Mouse (Mus musculus): ENCODE data around the gene Gm26938. TPM values are rescaled to one million over a fixed set of nuclear protein-coding genes. Genes with fewer than 3 reads are reported as not detected.

Gm26938 gene
- total RNA-seq (2021): not detected

GRCm38 (mm10) chr5:139826357-139827055, at the start of gene Gm26938, which contains the start of gene Psmg3:
Gene Gm26938 (minus strand): TSS chr5:139826407.
Gene Psmg3 (minus strand): TSS chr5:139826885.
- DNase-seq (ENCODE audit: extremely low spot score in 1 of 2, low spot score in 1 of 2): peak; percentile 92 to 93

DNA sequence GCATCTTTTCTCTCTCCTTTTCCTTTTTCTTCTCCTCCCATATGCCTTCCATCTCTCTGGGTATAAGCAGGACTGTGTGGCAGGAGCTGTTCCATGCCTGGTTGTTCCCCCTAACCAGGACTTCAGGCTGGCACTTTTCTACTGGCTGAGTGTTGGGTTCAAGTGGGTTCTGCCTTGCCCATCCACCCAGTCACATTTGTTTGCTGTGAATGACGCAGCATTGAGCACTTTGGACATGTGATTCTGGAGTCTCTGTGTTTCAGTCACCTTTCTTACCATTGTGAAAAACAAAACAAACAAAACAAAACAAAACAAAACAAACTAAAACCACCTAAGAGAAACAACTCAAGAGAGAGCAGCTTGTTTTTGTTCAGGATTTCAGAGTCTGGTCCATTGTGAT, 45.3 kb upstream of the Gm26938 start:
- no peak for DNase-seq (ENCODE audit: extremely low spot score in 1 of 2, low spot score in 1 of 2)

DNA sequence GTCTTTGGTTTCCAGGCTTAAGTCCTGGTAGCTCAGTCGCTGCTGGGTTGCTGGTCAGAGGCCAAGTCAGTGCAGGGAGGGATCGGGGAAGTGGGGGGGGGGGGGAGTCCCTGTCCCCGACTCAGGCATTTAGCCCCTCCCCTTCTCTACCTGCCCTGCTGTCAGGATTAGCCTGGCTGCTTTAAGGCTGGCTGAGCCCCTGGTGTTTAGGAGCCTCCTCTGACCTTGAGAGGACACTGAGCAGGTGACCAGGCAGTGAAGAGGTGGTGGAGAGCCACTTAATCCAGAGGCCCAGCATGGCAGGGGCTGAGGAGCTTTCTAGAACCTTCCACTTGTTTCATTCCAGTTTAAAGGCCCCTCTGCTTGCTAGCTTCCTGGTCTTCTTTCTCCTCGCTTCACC, 44.7 kb upstream of the Gm26938 start:
- no peak for DNase-seq (ENCODE audit: extremely low spot score in 1 of 2, low spot score in 1 of 2)

GRCm38 (mm10) chr5:139862759-139863158, 36.6 kb upstream of the Gm26938 start:
- DNase-seq (ENCODE audit: extremely low spot score in 1 of 2, low spot score in 1 of 2): peak in 1 of 2 experiments; percentile 39

- DNase-seq (ENCODE audit: extremely low spot score in 1 of 2, low spot score in 1 of 2): no peak
Observed at GRCm38 (mm10) chr5:139860328-139861104, 34.3 kb upstream of the Gm26938 start.

GRCm38 (mm10) chr5:139849626-139850320, 23.6 kb upstream of the Gm26938 start:
- DNase-seq (ENCODE audit: extremely low spot score in 1 of 2, low spot score in 1 of 2): no peak

- DNase-seq (ENCODE audit: extremely low spot score in 1 of 2, low spot score in 1 of 2): no peak
Observed at GRCm38 (mm10) chr5:139839142-139839541, 12.9 kb upstream of the Gm26938 start.

DNA sequence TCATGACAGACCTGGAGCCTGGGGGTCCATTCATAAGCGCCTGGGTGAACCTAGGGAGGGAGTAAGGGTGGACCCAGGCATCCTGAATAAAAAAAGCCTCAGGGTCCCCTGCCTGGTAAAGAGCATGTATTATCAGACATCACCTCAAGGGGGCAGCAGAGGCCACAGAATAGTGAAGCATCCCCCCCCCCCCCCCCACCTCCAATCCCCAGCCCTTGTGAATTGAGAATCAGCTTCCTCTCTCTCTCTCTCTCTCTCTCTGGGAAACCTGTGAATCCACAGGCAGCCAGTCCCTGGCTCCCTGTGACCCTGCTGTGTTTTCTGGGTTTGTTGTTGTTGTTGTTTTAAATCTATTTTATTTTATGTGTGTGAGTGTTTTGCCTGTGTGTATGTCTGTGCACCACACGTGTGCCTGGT, 12.3 kb upstream of the Gm26938 start:
- peak; percentile 52 to 86 for DNase-seq (ENCODE audit: extremely low spot score in 1 of 2, low spot score in 1 of 2)

- DNase-seq (ENCODE audit: extremely low spot score in 1 of 2, low spot score in 1 of 2): no peak
Observed at GRCm38 (mm10) chr5:139835706-139836105, 9.5 kb upstream of the Gm26938 start.

- DNase-seq (ENCODE audit: extremely low spot score in 1 of 2, low spot score in 1 of 2): no peak
Observed at GRCm38 (mm10) chr5:139832125-139832524, 5.9 kb upstream of the Gm26938 start.

DNA sequence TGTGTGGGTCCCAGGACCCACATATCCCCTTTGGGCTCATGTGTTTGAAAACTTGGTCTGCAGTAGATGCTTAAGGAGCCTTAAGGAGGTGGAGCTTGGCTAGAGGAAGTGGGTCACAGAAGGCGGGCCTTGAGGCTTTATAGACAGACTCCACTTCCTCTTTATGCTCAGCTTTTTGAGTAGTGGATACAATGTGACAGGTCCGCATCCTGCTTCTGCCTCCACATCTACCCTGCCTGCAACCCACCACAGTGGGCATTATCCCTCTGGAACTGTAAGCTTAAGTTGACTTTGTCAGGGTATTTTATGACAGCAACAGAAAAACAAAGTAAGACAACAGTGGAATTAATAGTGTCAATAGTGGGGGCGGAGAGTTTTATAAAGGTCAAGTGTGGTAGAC, 4.5 kb upstream of the Gm26938 start:
- no peak for DNase-seq (ENCODE audit: extremely low spot score in 1 of 2, low spot score in 1 of 2)

DNA sequence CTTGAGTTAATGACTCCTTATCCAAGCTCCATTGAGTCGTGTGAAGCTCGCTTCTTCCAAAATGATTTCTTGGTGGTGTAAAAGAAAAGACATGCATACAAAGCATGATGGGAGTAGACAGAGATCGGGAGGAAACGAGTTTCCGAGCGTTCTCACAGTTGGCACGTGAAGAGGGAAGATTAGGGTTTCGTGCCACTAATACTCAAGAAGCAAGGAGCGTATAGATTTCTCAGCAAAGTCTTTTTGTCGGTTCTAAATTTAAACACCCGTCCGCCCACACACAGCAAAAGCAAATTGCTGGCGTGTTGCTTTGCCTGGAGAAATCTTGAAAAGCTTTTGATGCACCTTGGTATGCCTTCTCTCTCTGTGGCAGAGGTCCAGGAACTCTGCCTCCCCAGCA, 3.2 kb upstream of the Gm26938 start:
- DNase-seq (ENCODE audit: extremely low spot score in 1 of 2, low spot score in 1 of 2): no peak

- no peak for DNase-seq (ENCODE audit: extremely low spot score in 1 of 2, low spot score in 1 of 2)
Observed at GRCm38 (mm10) chr5:139827593-139827992, 1.4 kb upstream of the Gm26938 start.

- no peak for DNase-seq (ENCODE audit: extremely low spot score in 1 of 2, low spot score in 1 of 2)
Observed at GRCm38 (mm10) chr5:139825947-139826346, 260 bp downstream of the Gm26938 start.

DNA sequence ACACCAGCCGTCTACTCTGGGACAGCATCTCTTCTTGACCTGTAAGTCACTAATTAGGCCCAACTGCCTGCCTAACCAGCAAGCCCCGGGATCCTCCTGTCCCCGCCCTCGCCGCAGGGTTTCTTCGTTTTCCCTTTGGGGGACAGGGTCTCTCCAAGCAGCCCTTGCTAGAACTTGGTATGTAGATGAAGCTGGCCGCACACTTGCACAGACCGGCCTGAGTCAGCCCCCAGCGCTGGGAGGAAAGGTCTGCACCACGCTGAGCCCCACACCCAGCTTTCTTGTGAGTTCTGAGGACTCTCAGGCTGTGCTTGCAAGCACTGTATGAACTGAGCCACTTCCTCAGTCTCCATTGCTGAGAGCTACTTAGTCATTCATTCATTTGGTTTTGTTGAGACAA, 1.7 kb downstream of the Gm26938 start:
- no peak for DNase-seq (ENCODE audit: extremely low spot score in 1 of 2, low spot score in 1 of 2)

DNA sequence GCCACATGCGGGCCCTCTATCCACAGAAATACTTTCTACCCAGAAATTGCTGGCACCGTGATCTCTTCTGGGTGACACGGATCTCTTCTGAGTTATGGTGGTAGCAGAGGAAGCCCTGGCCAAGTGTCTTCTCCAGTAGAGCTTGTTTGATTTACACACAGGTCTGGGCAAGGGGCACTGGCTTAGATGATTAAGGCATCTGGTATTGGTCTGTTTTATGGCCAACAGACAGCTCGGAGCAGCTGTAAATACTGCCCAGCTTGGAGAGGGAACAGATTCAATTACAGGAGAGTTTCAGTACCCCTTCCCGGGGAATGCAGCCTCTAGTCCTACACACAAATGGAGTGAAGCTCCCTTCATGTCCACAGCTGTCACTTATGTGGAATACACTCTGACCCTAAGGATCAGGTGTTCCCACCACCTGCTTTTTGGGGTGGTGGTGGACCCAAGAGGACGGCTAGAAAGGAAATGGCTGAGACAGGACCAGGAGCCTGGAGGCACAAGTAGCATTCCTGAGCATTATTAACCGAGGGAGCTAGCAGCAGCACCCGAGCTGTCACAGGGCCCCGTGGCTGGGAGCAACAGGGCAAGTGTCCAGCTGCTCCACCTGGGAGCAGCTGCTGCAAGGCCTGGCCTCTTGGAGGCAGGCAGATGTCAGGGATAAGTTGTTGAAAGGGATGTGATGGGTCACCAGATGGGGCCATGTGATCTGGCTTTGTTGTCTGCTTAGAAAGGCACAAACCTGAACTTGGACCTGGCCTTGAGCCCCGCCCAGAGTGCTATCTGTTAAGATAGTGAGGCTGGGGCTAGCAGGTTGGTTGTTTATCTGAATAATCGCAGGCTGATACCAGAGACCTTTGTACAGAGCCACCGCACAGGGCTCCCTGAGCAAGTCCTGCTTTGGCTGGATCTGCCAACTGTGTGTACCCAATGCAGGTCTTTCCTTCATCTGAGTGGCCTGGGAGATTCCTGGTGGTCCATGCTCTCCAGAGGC, 4.4 kb downstream of the Gm26938 start:
- DNase-seq (ENCODE audit: extremely low spot score in 1 of 2, low spot score in 1 of 2): no peak

DNA sequence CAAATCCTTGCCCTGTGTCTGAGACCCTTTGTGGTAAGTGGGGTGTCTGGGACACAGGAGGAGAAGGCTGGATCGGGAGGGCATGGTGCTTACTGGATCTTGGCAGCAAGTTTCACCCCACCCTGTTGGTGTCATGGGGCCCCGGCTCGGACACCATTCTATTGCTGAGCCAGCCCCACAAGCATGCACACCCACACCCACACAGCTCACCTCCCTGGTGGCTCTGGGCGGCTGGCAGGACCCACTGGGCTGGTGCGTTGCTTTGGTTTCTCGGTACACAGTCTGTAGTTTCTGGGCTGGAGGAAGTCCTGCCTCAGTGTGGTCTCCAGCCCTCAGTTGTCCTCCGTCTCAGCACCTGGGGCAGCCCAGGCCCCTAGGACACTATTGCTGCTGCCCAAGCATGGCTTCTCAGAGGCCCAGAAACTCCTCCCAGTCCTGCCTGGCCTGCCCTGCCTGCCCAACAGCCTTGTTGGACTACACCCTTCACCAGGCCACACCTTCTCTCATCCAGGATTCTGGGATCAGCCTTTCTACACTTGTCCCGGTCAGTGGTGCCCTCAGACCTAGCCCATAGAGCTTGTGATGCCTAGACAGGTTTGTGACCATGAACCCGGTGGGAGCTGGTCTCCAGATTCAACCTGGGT, 6.5 kb downstream of the Gm26938 start, which contains the start of gene Tmem184a:
Gene Tmem184a (minus strand): TSS at position 380 of the 644 bp plus-strand sequence.
- no peak for DNase-seq (ENCODE audit: extremely low spot score in 1 of 2, low spot score in 1 of 2)

DNA sequence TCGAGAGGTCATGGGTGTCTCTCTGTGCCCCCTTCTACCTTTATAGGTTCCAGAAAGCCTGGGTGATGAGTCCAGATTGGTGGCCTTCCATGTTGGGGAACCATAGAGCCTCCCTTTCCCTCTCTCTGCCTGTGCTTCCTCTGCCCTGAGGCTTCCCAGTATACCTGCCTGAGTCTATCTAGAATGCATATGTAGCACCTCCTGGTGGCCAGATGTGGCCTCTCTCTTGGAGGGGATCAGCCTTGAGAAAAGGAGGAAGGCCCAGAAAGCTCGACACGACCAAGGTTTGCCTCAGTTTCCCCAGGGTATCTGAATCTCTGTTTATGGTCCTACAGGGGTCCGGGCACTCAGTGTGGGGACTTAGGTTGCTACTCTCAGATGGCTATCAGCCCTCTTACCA, 7.4 kb downstream of the Gm26938 start:
- DNase-seq (ENCODE audit: extremely low spot score in 1 of 2, low spot score in 1 of 2): no peak

DNA sequence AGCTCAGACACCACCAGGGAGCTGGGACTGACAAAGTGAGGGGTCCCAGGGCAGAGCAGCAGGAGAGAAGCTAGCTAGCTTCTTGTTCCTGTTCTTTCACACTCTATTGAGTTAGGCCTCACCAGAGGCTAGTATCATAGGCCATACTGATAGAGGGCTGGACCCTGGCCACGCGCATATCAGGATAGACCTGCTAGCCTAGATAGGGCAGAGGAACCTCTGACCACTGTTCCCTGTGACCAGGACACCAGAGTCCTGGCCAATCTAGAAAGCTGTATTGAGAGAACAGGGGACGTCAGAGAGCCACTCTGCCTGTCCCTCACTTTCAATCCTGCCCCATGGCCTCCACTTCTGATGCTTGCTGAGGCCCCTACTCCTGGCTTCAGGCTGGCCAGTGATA, 8.2 kb downstream of the Gm26938 start:
- no peak for DNase-seq (ENCODE audit: extremely low spot score in 1 of 2, low spot score in 1 of 2)

Data from layer of hippocampus, postnatal 25 days (tissue).